Comparison of ENCODE assay signal across 8 mouse cellular contexts in genomic region chr19:6531011-6531631, GRCm38 (mm10). TPM values are rescaled to one million over a fixed set of nuclear protein-coding genes. Genes with fewer than 3 reads are reported as not detected.
A peak's percentile ranks its signal among the peaks of the same experiment; 100 is the strongest.
DNase-seq lines count a peak whose midpoint lies in the region; ATAC-seq and TF ChIP-seq lines count a peak whose summit lies in the region.

No protein-coding gene starts in this region.

- no peak for ATAC-seq in embryonic facial prominence, embryonic 14.5 days (ENCODE audit: low read depth)
- no peak for ATAC-seq in hindbrain, embryonic 11.5 days (ENCODE audit: low FRiP score)
- no peak for ATAC-seq in liver, embryonic 13.5 days (ENCODE audit: low read depth)
- no peak for ATAC-seq in neural tube, embryonic 15.5 days (ENCODE audit: low FRiP score)

- 2% methylated on average over 48 of the region's 56 CpGs for WGBS in spleen, adult 2 months
- under 1% methylated on average over 49 of the region's 56 CpGs for WGBS in embryonic facial prominence, embryonic 14.5 days
- 2% methylated on average over 36 of the region's 56 CpGs for WGBS in hindbrain, embryonic 11.5 days
- WGBS in liver, embryonic 13.5 days (ENCODE audit: insufficient replicate concordance) = 2% methylated on average over 56 of the region's 56 CpGs
- WGBS in neural tube, embryonic 15.5 days = 1% methylated on average over 56 of the region's 56 CpGs

- peak overlapping the region; percentile 49; the same call in 1 of the 2 replicates for H3K4me3 ChIP-seq in spleen, adult 2 months (ENCODE audit: extremely low read depth, insufficient read depth, insufficient read length)
- H3K4me3 ChIP-seq in embryonic facial prominence, embryonic 14.5 days (ENCODE audit: low read depth, low read length) = peak overlapping the region; percentile 45
- H3K4me3 ChIP-seq in hindbrain, embryonic 11.5 days (ENCODE audit: low read depth, low read length) = peak overlapping the region; percentile 55
- H3K4me3 ChIP-seq in liver, embryonic 13.5 days (replicated peaks) = peak overlapping the region; percentile 37
- peak overlapping the region; percentile 37 for H3K4me3 ChIP-seq in neural tube, embryonic 15.5 days (replicated peaks)

- H3K9me3 ChIP-seq in embryonic facial prominence, embryonic 14.5 days (ENCODE audit: control insufficient read depth, low read length) = no peaks in the 10 kb centered on the region
- H3K9me3 ChIP-seq in hindbrain, embryonic 11.5 days (ENCODE audit: control insufficient read depth, low read length) = no peaks in the 10 kb centered on the region
- no peaks in the 10 kb centered on the region for H3K9me3 ChIP-seq in liver, embryonic 13.5 days (replicated peaks)
- no peaks in the 10 kb centered on the region for H3K9me3 ChIP-seq in neural tube, embryonic 15.5 days (replicated peaks)

- peaks cover 8% of the 10 kb centered on the region for H3K4me1 ChIP-seq in spleen, adult 2 months (ENCODE audit: control insufficient read depth, insufficient read depth, insufficient read length)
- peaks cover 8% of the 10 kb centered on the region; the same call in 1 of the 2 replicates for H3K4me1 ChIP-seq in embryonic facial prominence, embryonic 14.5 days (ENCODE audit: control insufficient read depth, insufficient read depth, low read length)
- peaks cover 17% of the 10 kb centered on the region for H3K4me1 ChIP-seq in hindbrain, embryonic 11.5 days (replicated peaks; ENCODE audit: control insufficient read depth, insufficient read depth, low read length)
- H3K4me1 ChIP-seq in liver, embryonic 13.5 days (replicated peaks) = peaks cover 11% of the 10 kb centered on the region; the same call in 1 of the 2 replicates
- peaks cover 56% of the 10 kb centered on the region for H3K4me1 ChIP-seq in neural tube, embryonic 15.5 days

- peaks cover 14% of the 10 kb centered on the region for H3K27me3 ChIP-seq in spleen, adult 2 months (ENCODE audit: control insufficient read depth, insufficient read depth, low read length)
- peaks cover 49% of the 10 kb centered on the region for H3K27me3 ChIP-seq in embryonic facial prominence, embryonic 14.5 days (replicated peaks; ENCODE audit: control insufficient read depth, insufficient read depth, low read length)
- H3K27me3 ChIP-seq in hindbrain, embryonic 11.5 days (ENCODE audit: control insufficient read depth, insufficient read depth, low read length) = peaks cover 3% of the 10 kb centered on the region; the same call in 1 of the 2 replicates
- H3K27me3 ChIP-seq in liver, embryonic 13.5 days = peaks cover 78% of the 10 kb centered on the region
- H3K27me3 ChIP-seq in neural tube, embryonic 15.5 days (replicated peaks) = no peaks in the 10 kb centered on the region

- H3K4me2 ChIP-seq in embryonic facial prominence, embryonic 14.5 days (ENCODE audit: low read depth, low read length) = peak overlapping the region; percentile 87
- H3K4me2 ChIP-seq in hindbrain, embryonic 11.5 days (replicated peaks; ENCODE audit: low read depth, low read length) = peak overlapping the region; percentile 94
- peak overlapping the region; percentile 58 for H3K4me2 ChIP-seq in liver, embryonic 13.5 days
- peak overlapping the region; percentile 69 for H3K4me2 ChIP-seq in neural tube, embryonic 15.5 days

- TF ChIP-seq CTCF in spleen, adult 2 months (IDR thresholded peaks at IDR 0.05; ENCODE audit: extremely low read depth, insufficient read depth, insufficient read length, insufficient replicate concordance) = no peak

- no peak for TF ChIP-seq POLR2A in spleen, adult 2 months (IDR thresholded peaks at IDR 0.05; ENCODE audit: low read depth, low read length)

- peak overlapping the region; percentile 16; the same call in 1 of the 2 replicates for H3K27ac ChIP-seq in spleen, adult 2 months (ENCODE audit: insufficient read depth, low read length)
- no peak overlapping the region for H3K27ac ChIP-seq in embryonic facial prominence, embryonic 14.5 days (replicated peaks; ENCODE audit: low read depth, low read length)
- peak overlapping the region; percentile 85 for H3K27ac ChIP-seq in hindbrain, embryonic 11.5 days (ENCODE audit: low read depth, low read length)
- no peak overlapping the region for H3K27ac ChIP-seq in liver, embryonic 13.5 days
- H3K27ac ChIP-seq in neural tube, embryonic 15.5 days (replicated peaks) = peak overlapping the region; percentile 83

- H3K9ac ChIP-seq in embryonic facial prominence, embryonic 14.5 days (ENCODE audit: low read depth, low read length) = peak overlapping the region; percentile 60
- H3K9ac ChIP-seq in hindbrain, embryonic 11.5 days (ENCODE audit: low read depth, low read length) = peak overlapping the region; percentile 61
- H3K9ac ChIP-seq in liver, embryonic 13.5 days = no peak overlapping the region
- peak overlapping the region; percentile 51 for H3K9ac ChIP-seq in neural tube, embryonic 15.5 days (replicated peaks)

- peak in 1 of 2 experiments; percentile 20 for DNase-seq in spleen, adult 2 months (ENCODE audit: low read depth in 1 of 2, low spot score in 2 of 2)
- no peak for DNase-seq in spleen, postnatal 4 days (ENCODE audit: low spot score in 2 of 2)
- DNase-seq in embryonic facial prominence, embryonic 14.5 days (ENCODE audit: low spot score) = peak; percentile 48
- peak; percentile 71 for DNase-seq in hindbrain, embryonic 11.5 days (ENCODE audit: low spot score)
- DNase-seq in liver, embryonic 13.5 days = no peak
- DNase-seq in frontal cortex, postnatal 36 days (ENCODE audit: low spot score in 2 of 2) = no peak
- DNase-seq in thymus, postnatal 0 days (ENCODE audit: low spot score) = no peak

- H3K36me3 ChIP-seq in spleen, adult 2 months (ENCODE audit: control insufficient read depth, insufficient read depth, low read length) = no peaks in the 10 kb centered on the region
- H3K36me3 ChIP-seq in embryonic facial prominence, embryonic 14.5 days (ENCODE audit: control insufficient read depth, insufficient read depth, low read length) = no peaks in the 10 kb centered on the region
- no peaks in the 10 kb centered on the region for H3K36me3 ChIP-seq in hindbrain, embryonic 11.5 days (ENCODE audit: control insufficient read depth, insufficient read depth, low read length)
- no peaks in the 10 kb centered on the region for H3K36me3 ChIP-seq in liver, embryonic 13.5 days
- H3K36me3 ChIP-seq in neural tube, embryonic 15.5 days = peaks cover 13% of the 10 kb centered on the region

RNA-seq across cellular contexts. Expression of gene Slc22a12, which starts 11.7 kb away (rescaled TPM):
- polyA plus RNA-seq in spleen, adult 2 months (2012; rRNA removed) = 0.81 and 1.0 TPM in 2 replicates
- not detected in 2 replicates for polyA plus RNA-seq in embryonic facial prominence, embryonic 14.5 days (2014; fragmentation: Nextera tagmentation; extraction: Ambion mirVana)
- polyA plus RNA-seq in hindbrain, embryonic 11.5 days (2014; fragmentation: Nextera tagmentation; extraction: Ambion mirVana) = not detected in 2 replicates
- not detected in 2 replicates for polyA plus RNA-seq in liver, embryonic 13.5 days (2015; fragmentation: Nextera tagmentation; extraction: Ambion mirVana)
- 0.14 TPM in 1 of 2 replicates, not detected in the other for polyA plus RNA-seq in neural tube, embryonic 15.5 days (2015; fragmentation: Nextera tagmentation; extraction: Ambion mirVana)
- not detected in 2 replicates for polyA plus RNA-seq in thymus, postnatal 0 days (2015; fragmentation: Nextera tagmentation; extraction: Ambion mirVana)

Comparison
In these comparisons a context has a peak if more than half of its experiments do, and no peak if none do; other contexts are left out.
1. DNase-seq: peak in embryonic facial prominence, embryonic 14.5 days (single experiment) and hindbrain, embryonic 11.5 days (single experiment); none in spleen, postnatal 4 days (0 of 2), liver, embryonic 13.5 days (single experiment), frontal cortex, postnatal 36 days (0 of 2) and thymus, postnatal 0 days (single experiment).
2. H3K27ac ChIP-seq: peak in spleen, adult 2 months (single experiment), hindbrain, embryonic 11.5 days (single experiment) and neural tube, embryonic 15.5 days (single experiment); none in embryonic facial prominence, embryonic 14.5 days (single experiment) and liver, embryonic 13.5 days (single experiment).
3. Peak in every context shown above with its lines, with median percentiles within 50 percentile points of each other: H3K4me3 ChIP-seq and H3K4me2 ChIP-seq.